Mouse (Mus musculus): ENCODE measurements at regions not wholly inside any gene's neighbourhood (a gene's known extent, or its start where the extent isn't known, plus 50 kb on each side); places are given as distances from the start of the nearest gene placed in this dataset.

DNA sequence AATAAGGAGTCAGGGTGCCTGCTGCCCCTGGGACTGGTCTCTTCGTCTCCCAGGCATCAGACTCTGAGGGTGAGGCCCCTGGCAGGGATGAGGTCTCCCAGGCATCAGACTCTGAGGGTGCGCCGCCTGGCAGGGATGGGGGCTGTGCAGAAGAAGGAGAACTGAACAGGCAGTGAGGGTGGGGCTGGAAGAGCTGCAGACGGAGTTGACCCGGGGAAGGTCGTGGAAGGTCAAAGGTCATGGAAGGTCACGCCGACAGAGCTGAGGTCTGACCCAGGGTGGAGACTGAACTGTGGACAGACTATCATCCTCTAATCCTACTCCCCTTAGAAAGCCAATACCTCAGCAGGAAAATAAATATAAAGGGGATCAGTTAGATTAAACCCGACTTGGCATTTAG is 50.6 kb upstream of the Grik3 start:
- no peak for DNase-seq

DNA sequence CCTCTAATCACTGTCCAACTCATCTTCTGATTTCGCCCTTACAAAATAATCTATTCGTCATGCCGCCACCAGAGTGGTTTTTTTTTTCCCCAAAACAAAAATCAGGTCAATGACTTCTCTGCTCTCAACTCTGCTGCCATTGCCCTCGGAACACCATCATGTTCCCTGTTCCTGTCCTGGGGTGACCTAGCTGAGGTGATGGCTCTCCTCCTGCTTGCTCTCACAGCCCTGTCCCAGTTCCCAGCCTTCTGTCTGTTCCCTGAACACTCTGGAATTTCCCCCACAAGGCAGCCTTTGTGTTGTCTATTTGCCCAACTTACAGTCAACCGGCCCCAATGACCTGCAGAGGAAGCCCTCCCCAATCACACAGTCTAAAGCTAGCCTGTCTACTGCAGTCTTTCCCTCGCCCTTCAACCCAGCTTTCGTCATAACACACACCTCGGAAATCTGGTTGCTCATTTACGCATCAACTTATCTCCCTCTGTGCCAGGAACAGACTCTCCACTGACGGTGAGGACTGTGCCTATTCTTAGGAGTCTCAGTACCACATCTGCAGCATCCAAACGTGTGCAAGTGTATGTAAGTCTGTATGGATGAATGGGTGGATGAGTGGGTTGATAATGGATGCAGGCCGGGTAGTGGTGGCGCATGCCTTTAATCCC is 53.2 kb upstream of the Grik3 start:
- DNase-seq = no peak

DNA sequence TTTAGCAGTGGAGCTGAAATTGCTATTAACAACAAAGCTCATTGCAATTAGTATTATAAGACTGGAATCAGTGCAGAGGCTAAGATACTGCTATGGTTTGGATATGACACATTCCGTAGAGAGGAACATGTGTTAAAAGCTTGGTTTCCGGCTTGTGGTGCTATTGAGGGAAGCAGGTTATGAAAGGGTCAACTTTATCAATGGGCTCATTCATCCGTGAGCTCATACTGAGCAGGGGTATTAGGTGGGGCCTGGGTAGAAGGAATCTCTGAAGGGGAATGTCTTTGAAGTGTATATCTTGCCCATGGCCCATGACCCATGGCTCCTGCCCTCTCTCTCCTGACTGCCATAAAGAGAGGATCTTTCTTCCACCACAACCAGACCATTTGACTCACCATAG is 57.0 kb upstream of the Grik3 start:
- DNase-seq = no peak

DNA sequence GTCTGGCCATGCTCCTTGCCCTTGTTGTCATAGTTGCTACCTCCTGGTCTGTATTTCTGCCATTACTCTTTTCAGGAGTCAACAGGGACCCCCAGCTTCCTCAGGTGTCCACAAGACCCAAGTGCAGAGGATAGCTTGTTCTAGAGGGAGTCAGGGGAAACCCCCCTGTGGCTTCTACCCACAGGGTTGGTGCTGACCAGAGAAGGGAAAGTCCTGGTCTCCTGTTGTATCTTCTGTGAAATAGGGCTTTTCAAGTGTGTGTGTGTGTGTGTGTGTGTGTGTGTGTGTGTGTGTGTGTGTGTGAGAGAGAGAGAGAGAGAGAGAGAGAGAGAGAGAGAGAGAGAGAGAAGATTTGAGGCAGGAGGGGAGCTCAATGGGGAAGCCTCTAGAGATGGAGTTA is 58.9 kb upstream of the Grik3 start:
- no peak for DNase-seq

DNA sequence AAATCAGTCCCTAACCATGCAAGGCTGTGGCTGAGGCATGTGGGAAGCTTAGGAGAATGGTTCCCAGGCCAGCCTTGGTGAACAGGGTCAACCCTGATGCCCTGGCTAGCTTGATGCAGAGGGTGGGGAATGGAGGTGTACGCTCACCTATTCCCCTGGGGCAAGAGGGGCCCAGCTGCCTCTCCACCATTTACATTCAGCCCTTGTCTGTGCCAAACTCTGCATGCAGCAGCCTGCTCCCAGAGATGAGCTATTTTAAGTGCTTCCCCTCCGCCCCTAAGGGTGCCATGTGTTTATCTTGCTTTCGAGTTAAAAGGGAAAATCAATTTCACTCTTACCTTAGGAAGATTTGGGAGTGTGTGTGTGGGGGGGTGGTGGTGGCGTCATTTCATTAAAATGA is 59.7 kb upstream of the Grik3 start:
- DNase-seq = no peak

DNA sequence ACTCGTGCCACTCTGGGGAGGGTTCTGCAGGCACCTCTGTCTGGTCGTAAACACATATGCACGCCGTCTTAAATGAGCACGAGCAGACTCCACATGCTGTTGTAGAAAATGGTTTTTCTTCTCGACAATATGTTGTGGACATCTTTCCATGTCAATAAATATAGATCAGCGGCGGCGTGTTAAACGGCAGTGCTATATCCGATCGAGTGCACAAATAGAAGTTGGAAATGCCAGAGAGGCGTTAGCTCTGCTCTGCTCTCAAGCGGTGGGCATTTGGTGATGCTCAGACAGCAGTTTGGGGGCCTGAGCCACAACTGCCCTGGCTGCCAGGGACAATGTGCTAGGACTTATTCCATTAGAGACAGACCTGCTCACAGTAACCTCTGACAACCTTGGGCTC is 61.8 kb upstream of the Grik3 start:
- DNase-seq = no peak

DNA sequence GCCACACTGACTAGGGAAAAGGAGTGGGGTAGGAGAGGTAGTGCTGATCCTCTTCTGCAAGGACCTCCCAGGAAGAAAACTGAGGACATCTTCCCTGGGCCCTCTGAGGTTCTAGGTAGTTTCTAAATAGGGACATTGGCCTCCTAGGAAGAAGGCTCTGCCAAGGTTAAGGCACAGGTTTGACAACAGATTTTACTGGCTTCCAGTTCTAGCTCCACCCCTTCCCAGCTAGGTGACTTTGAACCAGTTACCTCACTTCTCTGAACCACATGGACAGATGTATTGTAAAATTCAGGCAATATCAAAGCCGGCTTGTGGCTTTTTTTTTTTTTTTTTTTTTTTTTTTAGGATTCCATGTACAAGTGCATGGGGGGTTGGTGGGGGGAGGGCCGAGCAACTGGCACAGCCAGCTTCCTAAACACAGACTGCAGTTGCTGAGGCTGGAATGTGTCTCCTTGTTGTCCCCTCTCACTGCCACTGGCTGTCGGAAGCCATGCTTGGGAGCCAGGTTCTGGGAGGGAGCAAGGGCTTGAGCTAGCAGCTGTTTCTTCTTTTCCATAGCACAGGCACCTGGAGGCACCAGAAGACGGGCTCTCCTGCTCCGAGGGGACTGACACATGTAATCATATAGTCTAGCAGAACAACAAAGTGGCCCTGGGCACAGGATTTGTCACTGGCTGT is 69.8 kb upstream of the Grik3 start:
- DNase-seq = peak; percentile 46 to 49

DNA sequence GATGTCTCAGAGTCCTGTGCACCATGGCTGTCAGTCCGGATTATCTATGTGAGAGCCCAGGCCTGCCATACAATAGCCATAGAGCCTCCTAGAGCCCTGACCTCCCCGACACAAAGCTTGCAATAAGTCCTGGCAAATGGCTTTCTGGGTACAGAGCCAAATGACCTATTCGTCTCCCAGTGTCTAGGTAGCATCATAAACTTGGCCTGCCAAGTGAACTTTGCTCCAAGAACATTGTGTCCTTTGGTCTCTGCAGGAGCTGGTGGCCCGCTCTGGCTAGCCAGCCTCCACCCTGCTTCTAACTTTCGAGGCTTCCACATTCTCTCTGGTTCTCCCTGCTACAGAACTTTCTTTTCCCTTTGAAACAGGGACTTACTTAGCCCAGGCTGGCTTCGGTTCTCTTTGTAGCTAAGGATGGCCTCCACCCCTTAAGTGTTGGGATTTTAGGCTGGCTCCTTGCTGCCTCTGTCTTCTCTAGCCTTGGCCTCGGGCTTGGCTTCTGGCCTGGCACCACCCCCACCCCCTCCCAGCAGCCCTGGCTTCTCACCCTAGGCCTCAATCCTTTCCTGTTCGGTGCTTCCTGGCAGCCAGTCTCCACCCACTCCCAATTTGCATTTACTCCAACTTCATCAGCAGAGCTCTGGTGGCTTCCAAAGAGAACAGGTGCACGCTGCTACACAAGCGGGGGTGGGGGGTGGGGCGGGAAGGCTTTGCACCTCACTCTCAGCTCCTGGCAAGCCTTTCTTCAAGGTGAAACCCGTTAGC is 70.8 kb upstream of the Grik3 start:
- peak; percentile 48 to 67 for DNase-seq

DNA sequence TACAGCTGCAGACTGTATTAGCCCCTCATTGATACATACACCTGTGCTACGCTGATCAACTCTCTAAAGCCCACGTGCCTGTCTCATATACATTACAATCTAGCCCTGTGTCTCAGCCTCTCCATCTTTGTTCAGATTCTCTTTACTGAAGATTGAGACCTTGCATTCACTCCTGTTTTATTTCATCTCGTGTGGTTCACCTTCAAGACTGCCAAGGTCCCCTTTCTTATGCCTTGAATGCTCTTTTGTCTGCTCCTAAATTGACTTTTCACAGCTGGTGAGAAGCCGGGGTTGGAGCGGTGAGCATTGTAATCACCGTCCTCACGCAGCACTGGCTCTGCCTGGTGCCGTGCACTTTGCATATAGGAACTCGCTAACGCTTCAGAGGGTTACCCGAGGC is 75.2 kb upstream of the Grik3 start:
- no peak for DNase-seq

DNA sequence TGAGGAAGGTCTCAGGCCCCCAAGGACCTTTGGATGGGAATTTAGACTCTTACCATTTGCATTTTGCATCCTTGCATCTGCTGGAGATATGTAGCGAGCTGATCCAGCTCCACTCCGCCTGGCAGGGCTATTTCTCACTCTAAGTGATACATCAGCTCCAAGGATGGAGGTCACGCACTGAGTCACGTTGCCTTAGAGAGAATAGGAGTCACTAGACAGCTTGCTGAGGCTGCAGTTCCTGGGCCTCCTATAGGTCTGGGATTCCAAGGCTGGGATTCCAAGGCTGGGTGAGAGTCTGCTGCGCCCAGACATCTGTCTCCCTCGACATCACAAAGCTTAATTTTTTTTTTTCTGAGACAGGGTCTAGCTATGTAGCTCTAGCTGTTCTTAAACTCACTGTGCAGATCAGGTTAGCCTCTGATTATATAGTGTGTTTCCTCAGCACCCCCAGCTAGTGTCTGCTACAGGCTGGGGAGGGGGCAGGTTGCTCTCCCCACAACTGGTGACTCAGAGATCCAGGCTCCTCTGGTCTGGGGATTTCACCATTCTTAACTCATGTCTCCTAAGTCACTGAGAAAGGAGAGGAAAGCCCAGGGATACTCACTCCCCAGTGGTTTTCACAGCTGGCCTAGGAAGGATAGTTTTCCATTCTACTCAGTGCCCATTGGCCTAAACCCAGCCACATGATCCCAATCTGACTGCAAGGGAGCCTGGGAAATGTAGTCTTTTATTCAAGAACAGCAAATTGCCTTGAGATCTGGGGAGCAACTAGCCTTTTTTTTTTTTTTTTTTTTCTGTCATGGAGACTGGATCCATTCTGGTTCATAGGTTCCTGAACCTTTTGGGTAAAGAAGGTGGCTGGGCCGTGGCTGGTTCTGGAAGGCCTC is 76.4 kb upstream of the Grik3 start:
- peak; percentile 45 to 64 for DNase-seq

DNA sequence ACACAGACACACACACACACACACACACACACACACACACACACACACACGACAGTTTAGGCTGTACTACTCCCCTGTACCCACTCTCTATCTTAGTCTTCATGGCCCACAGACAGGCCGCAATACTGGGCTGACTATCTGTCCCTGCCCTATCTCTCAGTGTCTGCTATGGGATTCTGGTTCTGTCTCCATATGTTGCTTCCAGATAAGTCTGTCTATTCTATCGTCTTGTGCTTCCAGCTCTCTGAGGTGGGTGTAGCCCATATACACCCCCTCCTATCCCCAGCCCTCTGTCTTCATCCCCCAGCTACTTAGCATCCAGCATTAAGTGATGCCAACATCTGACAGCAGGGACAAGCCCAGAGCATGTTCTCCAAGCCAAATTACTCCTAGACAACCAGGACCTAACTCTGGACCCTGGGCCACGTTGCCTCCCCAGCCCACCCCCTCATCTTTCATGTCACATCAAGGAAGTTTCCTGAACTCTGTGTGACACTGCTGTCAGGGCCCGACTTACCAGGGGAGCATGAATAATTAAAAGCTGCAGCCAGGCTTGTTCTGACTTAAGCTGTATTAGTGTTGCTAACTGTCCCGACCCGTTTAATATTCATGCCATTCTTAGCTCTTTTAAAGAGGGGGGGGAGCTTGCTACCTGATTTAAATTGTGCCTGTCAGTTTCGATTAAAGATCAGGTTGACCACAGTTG is 79.6 kb upstream of the Grik3 start:
- DNase-seq = no peak

DNA sequence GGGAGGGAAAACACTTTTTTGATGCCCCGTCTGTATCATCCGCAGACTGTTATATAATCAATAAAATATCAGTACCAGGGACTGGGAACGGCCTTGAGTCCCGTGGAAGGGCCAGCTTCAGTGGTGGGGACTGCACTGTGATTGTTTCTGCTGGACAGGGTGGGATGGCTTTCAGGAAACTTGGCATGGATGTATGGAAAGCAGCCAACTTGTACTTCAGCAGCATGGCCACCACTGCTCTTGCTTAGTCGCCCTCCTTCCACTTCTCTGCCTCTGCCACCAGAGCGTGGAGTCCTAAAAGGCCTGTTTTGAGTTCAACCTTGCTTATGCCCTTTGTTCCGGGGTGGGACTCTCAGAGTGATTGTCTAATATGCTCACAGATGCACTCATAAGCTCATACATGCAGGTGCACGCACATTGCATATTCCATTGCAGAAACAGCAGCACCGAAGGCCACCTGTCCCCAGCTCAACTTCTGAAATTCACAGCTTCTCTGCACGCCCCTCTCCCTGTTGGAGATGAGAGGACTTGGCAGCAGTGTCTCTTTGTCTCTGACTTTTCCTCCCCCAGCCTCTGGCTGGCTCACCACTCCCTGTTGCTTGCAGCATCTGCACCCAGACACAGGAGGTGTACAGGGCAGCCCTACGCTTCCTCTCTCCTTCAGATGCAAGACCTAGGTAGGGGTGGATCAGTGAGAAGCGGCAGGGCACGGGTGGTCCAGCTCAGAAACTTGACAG is 91.0 kb upstream of the Grik3 start:
- DNase-seq = peak; percentile 77 to 81

DNA sequence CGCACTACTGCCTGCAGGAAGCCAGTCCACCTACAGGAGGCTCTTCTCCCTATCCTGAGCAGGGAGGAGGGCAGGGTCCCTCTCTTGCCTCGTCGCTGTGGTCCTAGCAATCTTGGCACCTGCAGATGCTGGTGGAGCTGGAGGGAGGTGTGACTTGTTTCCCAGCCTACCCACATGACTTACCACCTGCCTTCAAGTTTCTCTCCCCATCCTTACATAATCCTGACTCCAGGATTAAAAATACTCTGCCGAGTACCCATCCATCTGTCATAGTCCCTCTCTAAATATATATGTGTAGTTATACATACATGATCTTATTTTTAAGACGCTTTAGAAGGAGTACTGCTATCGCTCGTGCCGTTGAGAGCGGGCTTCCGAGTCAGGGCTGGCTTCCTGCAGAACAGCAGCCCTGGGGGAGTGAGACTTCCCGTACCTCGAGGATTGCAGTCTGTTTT is 93.5 kb upstream of the Grik3 start:
- DNase-seq = no peak

DNA sequence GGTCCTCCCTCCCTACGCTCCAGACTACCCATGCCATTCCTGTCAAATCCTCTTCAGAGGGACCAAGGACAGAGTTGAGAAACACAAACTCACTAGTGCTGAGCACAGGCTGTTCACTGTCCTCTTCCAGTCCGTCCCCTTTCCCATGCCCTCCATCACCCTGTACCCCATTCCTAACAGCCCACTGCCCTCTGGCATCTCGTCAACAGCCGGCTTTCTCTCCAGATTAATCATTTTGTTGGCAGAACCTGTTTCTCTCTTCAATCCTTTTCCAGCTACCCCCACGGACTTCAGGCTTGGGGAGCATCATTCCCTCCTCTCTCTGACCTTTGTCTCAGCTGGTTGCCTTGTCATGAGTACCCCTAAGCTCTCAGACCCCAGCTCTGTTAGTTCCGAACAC is 99.2 kb upstream of the Grik3 start:
- DNase-seq = peak; percentile 58 to 59

DNA sequence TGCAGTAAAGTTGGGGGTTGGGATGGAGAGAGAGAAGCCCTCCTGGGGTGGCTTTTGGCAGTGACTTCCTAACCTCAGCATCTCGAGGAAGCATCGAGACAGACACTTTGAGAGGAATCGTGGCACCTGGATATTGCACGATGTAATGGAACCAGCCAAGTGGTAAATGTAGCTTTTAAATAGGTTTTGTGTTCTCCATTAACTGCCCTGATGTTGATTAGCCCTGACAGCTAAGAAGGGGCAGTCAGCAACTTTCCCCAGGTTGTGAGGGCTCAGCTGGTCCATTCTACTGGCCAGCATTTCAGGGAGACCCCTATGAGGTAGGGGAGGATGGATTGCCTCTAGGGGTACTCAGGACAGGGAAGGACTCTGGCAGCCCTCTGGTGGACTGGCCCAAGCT is 104.7 kb upstream of the Grik3 start:
- no peak for DNase-seq

DNA sequence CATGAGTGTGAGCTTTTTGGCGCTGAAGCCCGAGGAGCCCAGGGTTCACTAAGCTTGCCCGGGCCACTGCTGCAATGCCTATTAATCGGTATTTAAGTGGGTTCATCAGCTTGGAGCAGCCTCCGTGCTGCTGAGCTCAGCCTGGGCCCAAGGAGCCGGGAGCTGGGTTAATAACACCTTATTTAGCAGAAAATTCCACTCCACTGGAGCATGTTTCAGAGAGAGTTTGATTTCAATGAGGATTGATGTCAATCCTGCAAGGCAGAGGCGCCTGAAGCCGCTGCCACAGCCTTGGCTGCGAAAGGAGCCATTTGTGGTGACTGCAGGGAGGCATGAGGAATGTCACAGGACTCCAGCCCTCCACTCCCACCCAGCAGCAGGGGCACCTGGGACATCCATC is 126.5 kb upstream of the Grik3 start:
- DNase-seq = peak; percentile 45 to 55

DNA sequence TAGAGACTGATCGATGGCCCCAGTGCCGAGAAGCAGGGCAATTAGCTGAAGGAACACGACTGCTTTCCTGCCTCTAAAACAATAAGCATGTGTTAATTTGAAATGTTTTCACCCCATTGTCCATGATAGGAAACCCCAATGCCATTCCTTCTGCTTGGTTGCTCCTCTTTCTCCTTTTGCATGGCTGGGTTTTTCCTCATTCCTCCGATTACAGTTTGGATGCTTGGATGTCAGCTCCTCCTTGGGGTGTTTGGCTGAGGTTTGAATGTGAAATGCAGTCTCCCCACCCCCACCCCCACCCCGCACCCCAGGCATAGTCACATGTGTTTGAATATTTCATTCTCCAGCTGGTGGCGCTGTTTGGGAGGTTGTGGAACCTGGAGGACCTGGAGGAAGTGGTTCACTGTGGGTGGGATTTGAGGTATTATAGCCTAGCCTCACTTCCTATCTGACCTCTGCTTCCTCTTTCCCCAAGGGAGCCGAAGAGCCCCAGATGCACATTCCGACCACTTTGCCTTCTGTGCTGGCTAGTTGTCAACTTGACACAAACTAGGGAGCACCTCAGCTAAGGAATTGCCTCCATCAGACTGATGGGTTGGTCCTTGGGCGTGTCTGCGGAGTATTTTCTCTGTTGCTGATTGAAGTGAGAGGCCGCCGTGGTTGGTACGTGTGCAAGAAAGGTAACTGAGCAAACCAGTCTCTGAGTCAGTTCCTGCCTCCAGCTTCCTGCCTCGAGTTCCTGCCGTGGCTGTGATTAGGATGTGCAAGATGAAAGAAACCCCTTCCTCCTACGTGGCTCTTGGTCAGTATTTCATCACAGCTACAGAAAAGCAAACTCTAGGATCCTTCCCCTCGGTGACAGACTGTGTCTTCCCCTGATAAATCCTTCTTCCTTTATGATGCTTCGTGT is 128.6 kb upstream of the Grik3 start:
- DNase-seq = no peak

DNA sequence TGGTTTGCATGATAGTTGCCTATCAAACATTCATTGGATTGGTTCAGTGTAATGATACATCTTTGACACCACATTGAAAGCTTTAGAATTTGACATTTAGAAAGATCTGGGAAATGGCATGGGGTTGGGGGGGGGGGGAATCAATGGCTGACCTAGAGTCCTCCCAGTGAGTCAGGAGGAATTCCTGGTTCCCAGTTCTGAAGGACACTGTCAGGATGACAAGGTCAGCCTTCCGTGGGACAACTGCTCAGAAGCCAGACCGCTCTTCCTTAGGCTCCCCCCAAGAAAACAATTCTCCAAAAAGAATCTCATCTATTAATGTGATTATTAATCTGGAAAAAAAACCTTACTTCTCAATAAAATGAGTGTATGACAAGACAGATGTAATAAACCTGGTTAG is 132.1 kb upstream of the Grik3 start:
- no peak for DNase-seq

DNA sequence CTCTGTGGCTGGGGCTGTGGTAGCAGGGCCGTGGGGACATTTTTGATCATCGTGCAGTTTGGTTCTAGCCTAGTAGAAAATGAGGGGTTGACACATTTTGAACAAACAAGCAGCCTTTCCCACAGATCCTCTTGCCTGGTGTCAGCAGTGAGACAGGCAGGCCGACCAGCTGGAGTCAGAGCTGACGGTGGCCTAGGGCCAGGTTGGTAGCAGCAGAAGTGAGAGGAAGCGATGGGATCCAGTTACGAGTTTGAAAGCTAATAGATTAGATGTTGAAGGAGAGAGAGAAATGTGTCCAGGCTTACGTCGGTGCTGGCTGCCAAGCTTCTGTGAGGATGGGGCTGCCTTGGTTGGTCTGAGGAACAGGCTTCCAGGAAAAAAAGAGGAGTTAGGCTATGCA is 134.1 kb upstream of the Grik3 start:
- peak; percentile 83 to 86 for DNase-seq

DNA sequence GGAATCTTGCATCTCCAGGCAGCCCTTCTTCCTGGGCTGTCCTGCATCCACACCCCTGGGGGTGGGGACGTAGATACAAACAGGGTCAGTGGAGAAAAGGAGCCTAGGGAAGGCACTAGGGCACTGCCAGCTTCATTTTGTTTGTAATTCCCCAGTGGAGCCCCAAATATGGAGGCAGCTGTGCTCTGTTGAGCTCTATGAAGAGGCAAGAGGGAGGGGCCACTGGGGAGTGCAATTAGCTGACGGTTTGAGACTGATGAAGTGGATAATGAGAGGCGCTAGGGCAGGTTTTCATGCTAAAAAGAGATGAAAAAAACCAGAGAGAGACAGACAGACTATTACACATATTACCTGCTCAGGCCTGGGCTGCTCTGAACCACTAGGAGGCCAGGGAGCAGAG is 135.8 kb upstream of the Grik3 start:
- DNase-seq = no peak

DNA sequence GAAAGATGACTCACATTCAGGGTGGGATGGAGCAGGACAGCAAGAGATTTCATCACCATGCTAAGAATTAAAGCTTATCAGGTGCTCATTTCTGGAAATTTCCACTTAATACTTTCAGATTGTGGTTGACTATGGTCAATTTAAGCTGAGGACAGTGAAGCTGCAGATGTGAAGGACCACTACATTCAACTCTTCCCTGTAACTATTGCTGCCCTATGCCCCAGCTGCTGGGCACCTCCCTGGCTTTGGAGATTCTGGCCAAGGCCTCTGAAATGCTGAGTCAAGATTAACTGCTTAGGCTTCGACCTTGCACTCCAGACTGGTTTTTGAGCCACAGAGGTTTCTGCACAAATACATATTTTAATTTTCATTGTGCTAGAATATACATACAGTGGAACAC is 140.4 kb upstream of the Grik3 start:
- DNase-seq = no peak
